Mouse (Mus musculus) cerebellum, postnatal 14 days (tissue): Measurements from ENCODE around the gene Gpr157.
"Not testable (repeated sequence)": the region's sequence is repeated elsewhere in the genome, so short reads cannot be mapped to it uniquely, and the experiment has no call there.

Source experiments
- DNase-seq, 2 experiments: peaks; one replicate each; pipeline ENCODE4 v3.0.0; 2021; ENCODE audit warnings: mixed read lengths in 2 of 2

Gene Gpr157

GRCm38 (mm10) chr4:150087161-150087889 is at the start of gene Gpr157:
TSS of gene Gpr157 (plus strand) at chr4:150087365.
- DNase-seq, result peak; percentile 88

- no peak for DNase-seq
Observed at GRCm38 (mm10) chr4:150038533-150038932, 48.6 kb upstream of the Gpr157 start.

GRCm38 (mm10) chr4:150040003-150040581 is 47.1 kb upstream of the Gpr157 start:
- DNase-seq, result no peak

GRCm38 (mm10) chr4:150040856-150041255 is 46.3 kb upstream of the Gpr157 start:
- not testable (repeated sequence) for DNase-seq

GRCm38 (mm10) chr4:150041346-150042110 is 45.6 kb upstream of the Gpr157 start:
- no peak for DNase-seq

GRCm38 (mm10) chr4:150043591-150043990 is 43.6 kb upstream of the Gpr157 start:
- DNase-seq, result no peak

- peak; percentile 40 to 52 for DNase-seq
Observed at GRCm38 (mm10) chr4:150048038-150048437, 39.1 kb upstream of the Gpr157 start.

- DNase-seq, result peak in 1 of 2 experiments; percentile 21
Observed at GRCm38 (mm10) chr4:150048478-150049156, 38.5 kb upstream of the Gpr157 start.

GRCm38 (mm10) chr4:150049157-150049513 is 38.0 kb upstream of the Gpr157 start:
- no peak for DNase-seq

- DNase-seq, result no peak
Observed at GRCm38 (mm10) chr4:150049564-150050226, 37.5 kb upstream of the Gpr157 start.

GRCm38 (mm10) chr4:150051514-150051913 is 35.7 kb upstream of the Gpr157 start:
- DNase-seq, result no peak

- no peak for DNase-seq
Observed at GRCm38 (mm10) chr4:150052380-150052779, 34.8 kb upstream of the Gpr157 start.

GRCm38 (mm10) chr4:150056171-150056570 is 31.0 kb upstream of the Gpr157 start:
- DNase-seq, result no peak

GRCm38 (mm10) chr4:150057722-150058121 is 29.4 kb upstream of the Gpr157 start:
- DNase-seq, result no peak

- no peak for DNase-seq
Observed at GRCm38 (mm10) chr4:150059841-150060468, 27.2 kb upstream of the Gpr157 start.

GRCm38 (mm10) chr4:150060469-150061170 is 26.5 kb upstream of the Gpr157 start:
- DNase-seq, result no peak

- DNase-seq, result peak; percentile 15 to 27
Observed at GRCm38 (mm10) chr4:150061432-150062225, 25.5 kb upstream of the Gpr157 start.

GRCm38 (mm10) chr4:150066706-150067323 is 20.4 kb upstream of the Gpr157 start:
- no peak for DNase-seq

- no peak for DNase-seq
Observed at GRCm38 (mm10) chr4:150068216-150068615, 18.9 kb upstream of the Gpr157 start.

GRCm38 (mm10) chr4:150070136-150070535 is 17.0 kb upstream of the Gpr157 start:
- DNase-seq, result no peak
